Mouse (Mus musculus) cerebellum, postnatal 4 days (tissue): ENCODE data around the gene Ank3.
A peak's percentile ranks its signal among the peaks of the same experiment; 100 is the strongest.
"Not testable (repeated sequence)": the region's sequence is repeated elsewhere in the genome, so short reads cannot be mapped to it uniquely, and the experiment has no call there.

ENCODE experiments used
- DNase-seq, 2 experiments: peaks; one replicate each; pipeline ENCODE4 v3.0.0; 2022; ENCODE audit warnings: low spot score in 2 of 2, mixed read lengths in 1 of 2

The Ank3 gene

DNA sequence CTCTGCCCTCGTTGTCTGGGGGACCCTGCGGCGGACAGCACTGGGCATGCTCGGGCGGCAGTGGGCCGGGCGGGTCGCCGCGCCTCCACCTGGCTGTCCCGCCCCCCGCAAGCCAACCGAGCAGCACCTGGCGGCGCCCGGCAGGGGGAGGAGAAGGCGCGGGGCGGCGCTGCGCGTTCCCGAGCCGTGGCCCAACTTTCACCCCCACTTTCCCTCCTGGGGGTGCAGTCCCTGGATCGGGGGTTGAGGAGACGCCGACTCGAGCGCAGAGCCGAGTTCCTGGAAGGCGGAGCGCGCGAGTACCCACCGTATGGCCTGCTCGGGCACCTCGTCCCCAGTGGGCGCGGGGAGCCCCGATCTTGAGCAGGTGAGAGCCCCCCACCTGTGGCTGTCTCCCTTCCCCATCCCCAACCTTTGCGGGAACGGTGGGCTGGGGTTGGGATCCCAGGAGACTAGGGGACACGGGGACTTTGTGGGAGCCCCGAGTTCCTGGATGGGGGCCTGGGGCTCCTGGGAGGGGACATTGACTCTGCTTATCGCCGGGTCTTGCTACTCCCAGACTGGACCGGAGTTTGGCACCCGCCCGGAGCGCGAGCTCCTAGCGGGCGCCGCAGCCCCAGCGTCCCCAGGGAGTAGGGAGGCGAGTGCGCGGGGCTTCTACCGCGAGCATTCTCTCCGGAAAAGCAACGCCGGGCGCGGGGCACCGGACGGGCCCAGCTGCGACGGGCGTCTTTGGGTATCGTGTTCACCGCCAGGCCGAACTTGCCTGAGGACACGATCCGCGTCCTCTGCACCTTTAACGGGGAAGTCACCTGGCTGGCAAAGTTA is at the start of gene Ank3:
TSS of gene Ank3 (plus strand) at position 11 of the 828 bp plus-strand sequence.
- peak in 1 of 2 experiments; percentile 5 for DNase-seq

DNA sequence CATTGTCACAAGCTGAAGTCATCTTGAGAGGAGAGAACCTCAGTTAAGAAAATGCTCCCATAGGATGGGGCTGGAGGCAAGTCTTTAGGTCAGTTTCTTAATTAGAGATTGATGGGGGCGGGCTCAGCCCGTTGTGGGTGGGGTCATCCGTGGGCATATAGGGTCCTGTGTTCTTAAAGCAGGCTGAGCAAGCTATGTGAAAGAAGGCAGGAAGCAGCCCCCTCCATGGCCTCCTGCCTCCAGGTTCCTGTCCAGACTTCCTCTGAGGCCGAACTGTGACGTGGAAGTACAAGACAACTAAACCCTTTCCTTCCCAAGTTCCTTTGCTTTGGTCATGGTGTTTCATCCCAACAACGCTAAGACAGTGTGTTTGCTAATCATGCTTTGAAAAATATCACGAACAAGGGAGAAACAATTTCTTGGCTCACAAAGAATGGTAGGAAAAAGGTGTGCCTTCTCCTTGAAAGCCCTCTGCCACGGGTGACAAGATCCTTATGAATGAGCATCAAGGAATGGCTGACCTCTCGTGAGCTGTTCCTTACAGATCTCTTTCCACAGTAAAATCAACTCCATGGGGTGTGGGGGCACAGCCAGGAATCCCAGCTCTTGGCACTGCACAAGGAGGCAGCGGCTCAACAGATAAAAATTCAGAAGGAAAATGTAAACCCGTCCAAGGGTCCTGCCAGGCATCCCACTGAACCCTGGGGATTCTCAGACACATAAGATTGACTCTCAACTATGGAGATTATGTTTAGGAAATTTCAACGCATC is 47.3 kb upstream of the Ank3 start:
- peak in 1 of 2 experiments; percentile 27 for DNase-seq

- DNase-seq, result no peak
Observed at GRCm38 (mm10) chr10:69351842-69352211, 46.7 kb upstream of the Ank3 start.

DNA sequence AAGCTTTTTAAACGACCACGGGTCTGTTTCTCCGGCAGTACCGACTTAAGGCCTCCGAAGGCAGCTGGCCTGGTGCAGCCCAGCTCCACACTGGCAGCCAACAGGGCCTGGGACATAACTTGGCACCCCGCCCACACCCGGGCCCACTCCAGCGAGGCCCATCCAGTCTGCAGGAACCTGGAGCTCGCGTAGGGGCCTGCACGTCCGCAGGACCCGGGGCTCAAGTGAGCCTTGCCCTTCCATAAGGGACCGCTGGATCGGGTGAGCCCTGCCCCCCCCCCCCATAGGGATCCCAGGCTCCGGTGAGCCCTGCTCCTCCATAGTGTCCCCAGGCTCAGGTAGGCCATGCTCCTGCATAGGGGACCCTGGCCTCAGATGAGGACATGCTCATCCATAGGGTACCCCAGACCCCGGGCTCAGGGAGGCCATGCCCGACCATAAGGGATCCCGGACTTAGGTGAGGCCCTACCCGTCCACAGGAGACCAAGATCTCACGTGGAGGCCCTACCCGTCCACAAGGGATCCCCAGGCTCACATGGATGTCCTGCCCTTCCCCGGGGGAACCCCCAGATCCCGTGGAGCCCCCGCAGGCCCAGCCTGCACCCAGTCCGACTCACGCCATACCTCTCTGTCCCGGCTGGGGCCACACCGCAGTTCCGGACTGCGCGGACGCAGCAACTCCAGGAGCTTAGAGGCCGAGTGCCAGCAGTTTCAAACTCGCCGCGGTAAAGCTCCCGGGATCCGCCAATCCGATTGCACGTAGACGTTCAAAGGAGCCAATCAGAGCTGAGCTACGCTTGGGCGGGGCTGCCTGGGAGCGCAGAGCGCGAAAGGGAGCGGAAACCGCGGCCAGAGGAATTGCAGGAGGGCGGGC is 46.1 kb upstream of the Ank3 start, which contains the start of gene Cdk1:
TSS of gene Cdk1 (minus strand) at position 727 of the 874 bp plus-strand sequence.
- DNase-seq, result peak; percentile 93 to 96

GRCm38 (mm10) chr10:69353086-69353479 is 45.5 kb upstream of the Ank3 start:
- not testable (repeated sequence) for DNase-seq

DNA sequence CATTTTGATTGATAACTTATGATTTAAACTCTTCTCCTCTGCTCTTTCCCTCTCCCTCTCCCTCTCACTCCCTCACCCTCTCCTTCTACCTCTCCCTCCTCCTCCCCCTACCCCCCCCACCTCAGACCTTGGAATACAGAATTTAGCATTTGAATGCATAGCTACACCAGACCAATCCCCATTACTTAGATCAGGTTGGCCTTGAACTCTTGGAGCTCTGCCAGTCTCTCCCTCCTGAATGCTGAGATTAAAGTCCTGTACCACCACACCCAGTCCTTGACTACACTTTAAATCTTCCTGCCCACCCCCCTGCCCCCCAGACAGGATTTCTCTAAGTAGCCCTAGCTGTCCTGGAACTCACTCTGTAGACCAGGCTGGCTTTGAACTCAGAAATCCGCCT is 38.9 kb upstream of the Ank3 start:
- no peak for DNase-seq

DNA sequence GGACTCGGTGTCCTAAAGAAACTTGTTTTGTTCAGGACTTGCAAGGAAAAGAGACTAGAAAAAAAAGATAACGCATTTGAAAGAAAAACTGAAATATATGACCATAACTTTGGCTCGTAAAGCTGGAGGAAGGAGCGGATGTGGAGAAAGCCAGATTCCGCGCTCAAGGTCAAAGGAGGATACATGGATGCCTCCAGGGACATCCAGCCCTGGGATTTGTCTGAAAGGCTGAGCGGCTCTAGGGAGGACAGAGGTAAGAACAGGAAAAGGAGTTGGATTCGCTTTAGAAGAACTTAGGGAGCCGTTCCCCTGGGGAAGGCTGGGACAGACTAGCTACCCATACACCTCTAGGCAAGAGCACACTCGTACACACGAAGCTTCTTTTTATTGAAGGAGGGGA is 32.4 kb upstream of the Ank3 start:
- no peak for DNase-seq

GRCm38 (mm10) chr10:69366877-69367387 is 31.6 kb upstream of the Ank3 start:
- DNase-seq, result no peak

DNA sequence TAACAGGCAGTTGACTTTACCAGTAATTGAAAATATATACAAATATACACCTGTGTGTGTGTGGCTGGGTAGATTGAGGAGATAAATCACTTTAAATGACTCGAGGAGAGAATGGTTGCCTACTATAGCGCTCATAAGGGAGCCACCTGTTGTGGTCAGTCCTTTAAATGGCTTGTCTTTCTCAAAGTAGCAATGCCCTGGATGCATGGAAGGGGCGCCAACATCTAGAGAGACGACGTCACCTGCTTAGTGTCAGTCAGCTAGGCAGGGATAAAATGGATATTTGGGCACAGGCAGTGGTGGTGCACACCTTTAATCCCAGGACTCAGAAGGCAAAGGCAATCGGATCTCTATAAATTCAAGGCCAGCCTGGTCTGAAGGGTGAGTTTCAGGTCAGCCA is 29.3 kb upstream of the Ank3 start:
- DNase-seq, result no peak

GRCm38 (mm10) chr10:69371441-69371840 is 27.1 kb upstream of the Ank3 start:
- peak in 1 of 2 experiments; percentile 35 for DNase-seq

GRCm38 (mm10) chr10:69372061-69372460 is 26.5 kb upstream of the Ank3 start:
- no peak for DNase-seq

DNA sequence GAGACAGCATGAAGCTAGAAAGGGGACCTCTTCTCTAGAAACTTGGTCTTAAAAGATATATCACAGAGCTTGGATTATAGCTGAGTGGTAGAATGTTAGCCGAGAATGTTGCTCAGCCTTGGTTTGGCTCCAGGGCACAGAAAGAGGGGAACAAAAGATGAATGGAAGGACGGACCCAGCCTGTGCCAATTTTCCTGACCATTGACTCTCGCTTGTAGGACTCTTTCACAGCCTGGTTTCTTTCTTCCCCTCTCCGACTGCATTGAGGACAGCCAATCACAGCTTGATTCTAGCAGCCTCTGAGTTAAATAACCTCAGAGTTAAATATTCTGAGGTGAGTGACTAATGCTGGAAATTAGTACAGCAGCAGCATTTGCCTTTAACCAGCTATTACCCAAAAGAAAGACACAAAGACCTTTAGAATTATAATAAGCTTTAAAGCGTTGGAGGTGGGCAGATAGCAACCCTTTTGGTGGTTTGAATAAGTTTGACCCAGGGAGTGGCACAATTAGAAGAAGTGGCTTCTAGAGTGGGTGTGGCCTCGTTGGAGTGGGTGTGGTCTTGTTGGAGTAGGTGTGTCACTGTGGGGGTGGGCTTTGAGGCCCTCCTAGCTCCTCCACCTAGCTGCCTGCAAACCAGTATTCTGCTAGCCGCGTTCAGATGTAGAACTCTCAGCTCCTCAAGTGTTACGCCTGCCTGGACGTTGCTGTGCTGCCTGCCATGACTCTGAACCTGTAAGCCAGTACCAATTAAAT is 24.6 kb upstream of the Ank3 start:
- no peak for DNase-seq

DNA sequence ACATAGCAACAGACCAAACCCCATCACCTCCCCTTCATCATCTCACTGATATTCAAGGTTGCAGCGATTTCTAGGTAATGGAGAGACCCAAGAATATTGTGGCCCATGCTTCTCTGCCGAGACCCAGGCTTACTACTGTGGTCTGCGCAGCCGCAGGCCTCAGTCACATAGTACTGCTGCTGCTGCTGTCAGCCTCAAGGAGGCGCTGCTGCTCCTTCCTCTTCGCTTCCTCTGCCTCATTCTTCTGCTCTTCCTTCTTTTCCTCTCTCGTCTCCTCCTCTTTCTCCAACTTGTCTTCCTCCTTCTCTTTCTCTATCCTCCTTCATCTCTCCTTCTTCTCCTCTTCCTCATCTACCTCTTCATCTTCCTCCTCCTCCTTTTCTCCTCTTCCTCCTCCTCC is 23.4 kb upstream of the Ank3 start:
- no peak for DNase-seq

- no peak for DNase-seq
Observed at GRCm38 (mm10) chr10:69383186-69383585, 15.4 kb upstream of the Ank3 start.

DNA sequence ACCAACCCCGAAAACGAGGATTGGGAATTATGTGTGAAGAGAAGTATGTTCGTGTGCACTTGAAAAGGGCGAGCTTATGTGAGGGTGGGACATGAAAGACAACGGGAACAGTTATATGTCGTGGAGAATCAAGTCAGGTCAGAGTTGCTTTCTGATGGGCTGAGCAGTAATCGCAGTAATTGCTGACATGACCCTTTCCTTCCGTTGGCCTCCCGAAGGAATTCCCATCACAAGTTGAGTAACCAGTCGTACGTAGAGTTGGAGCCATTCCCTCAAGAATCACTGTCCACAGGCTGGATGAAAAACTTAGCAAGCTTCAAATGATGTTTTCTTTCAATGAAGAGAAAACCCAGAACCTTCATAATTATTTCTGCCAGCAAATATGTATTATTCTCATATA is 13.9 kb upstream of the Ank3 start:
- DNase-seq, result no peak

GRCm38 (mm10) chr10:69385136-69385535 is 13.4 kb upstream of the Ank3 start:
- DNase-seq, result no peak

DNA sequence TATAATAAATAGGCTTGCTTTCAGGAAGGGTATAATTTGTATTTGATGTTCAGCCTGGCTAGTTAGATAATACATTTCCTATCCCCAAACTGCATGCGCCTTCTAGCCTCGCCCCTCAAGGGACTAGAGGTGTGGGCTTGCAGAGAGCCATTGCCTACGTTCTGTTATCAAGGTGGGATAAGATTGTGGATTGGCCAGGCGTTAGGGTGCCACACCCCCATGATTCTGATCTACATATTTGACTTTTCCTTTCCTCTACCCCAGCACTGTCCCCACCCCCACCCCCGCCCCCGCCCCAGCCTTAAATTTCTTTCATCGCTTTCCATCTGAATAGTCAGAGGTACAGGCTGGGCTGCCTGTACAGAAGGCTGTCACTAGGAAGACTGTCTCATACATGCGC is 11.8 kb upstream of the Ank3 start:
- no peak for DNase-seq

DNA sequence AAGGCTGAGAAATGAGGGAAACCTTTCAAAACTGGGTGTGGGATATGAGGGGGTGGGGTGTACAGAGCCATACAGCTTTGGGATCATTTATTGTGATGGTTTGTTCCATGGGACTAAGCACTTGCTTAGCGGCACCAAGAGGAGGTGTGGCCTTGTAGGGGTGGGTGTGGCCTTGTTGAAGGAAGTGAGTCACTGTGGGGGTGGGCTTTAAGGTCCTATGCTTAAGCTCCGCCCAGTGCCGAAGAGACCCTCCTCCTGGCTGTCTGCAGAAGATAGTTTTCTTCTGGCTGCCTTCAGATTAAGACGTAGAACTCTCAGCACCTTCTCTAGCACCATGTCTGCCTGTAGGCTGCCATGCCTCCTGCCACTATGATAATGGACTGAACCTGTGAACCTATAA is 9.1 kb upstream of the Ank3 start:
- DNase-seq, result no peak

GRCm38 (mm10) chr10:69398197-69398762 is 293 bp upstream of the Ank3 start:
- DNase-seq, result no peak

DNA sequence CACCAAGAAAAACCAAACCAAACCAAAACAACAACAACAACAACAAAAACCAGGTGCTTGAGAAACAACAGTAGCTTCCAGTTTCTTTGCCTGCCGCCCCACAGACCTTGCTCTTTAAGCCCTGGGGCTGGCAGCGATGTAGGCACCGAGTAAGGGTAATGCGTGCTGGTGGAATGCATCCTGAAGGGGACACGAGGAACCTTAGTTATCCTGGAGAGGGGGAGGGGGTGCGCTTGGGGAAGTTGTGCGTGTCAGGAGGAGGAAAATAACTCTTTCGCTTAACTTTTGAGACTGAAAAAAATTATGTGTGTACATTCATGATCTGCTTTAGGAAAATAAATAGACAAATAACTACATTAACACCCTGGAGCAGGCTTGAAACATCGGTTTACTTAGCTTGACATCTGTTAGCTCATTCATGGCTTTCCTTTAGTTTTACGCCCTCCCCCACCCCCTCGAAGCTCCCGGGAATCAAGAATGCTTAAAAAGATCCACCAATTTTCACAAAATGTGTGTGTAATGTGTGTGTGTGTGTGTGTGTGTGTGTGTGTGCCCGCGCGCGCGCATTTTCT is 1.3 kb downstream of the Ank3 start:
- DNase-seq, result no peak
